Mouse (Mus musculus): ENCODE results near the gene Catsperg1.
A peak's percentile ranks its signal among the peaks of the same experiment; 100 is the strongest.

DNA sequence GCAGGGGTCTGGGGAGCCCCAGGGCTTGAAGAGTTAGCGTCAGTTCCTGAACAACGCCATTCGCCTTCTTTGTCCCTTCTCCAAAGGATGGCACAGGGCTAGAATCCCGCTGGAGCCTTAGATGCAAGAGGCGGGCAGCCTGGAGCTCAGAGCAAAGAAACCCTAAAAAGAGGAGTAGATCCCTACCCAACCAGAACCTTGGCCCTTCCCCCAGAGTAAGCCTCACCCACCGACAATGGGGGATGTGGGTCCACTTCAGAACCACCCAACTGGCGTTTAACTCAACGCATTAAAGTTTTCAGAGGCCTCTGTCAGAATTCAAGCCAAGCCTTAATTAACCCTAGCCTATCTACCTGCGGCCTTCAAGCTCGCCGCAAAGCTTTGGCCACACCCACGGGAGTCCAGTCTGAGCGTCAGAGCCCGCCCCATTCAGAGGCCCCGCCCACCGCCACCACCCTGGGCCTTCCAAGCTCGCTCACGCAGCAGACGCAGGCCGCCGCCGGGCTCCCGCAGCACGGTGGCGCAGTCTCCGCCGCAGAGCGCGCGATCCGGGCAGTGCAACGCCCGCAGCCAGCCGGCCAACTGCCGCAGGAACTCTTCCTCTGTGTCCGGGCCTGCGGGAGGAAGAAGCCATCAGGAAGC, 58.5 kb downstream of the Catsperg1 start:
- no peak for TF ChIP-seq CTCF (IDR thresholded peaks at IDR 0.05; ENCODE audit: borderline replicate concordance, insufficient read depth, low read length)
- TF ChIP-seq POLR2A (IDR thresholded peaks at IDR 0.05; ENCODE audit: low read depth, low read length), result peak; percentile 66

Data from embryonic fibroblast, embryonic 13.5 days (primary cell).